In genomic region chr5:75975398-75975797, GRCm38 (mm10) we compare ENCODE assay signal across 9 mouse cellular contexts. TPM values are rescaled to one million over a fixed set of nuclear protein-coding genes. Genes with fewer than 3 reads are reported as not detected.
A peak's percentile ranks its signal among the peaks of the same experiment; 100 is the strongest.
DNase-seq lines count a peak whose midpoint lies in the region; ATAC-seq lines count a peak whose summit lies in the region.
"Had no signal": no experiment of that assay in that cellular context is flagged by ENCODE, and none has a peak within 500 bp of the region (broad histone marks: within the 10 kb centered on the region; RNA-seq: fewer than 3 reads in every experiment).

No protein-coding gene starts in this region.

- H3K27ac ChIP-seq in hindbrain, embryonic 14.5 days = 0 out of 2 replicates have a peak overlapping the region, but pooled peaks have one; percentile 27
- no peak overlapping the region for H3K27ac ChIP-seq in hindbrain, embryonic 12.5 days
- no peak overlapping the region for H3K27ac ChIP-seq in midbrain, embryonic 14.5 days (replicated peaks; ENCODE audit: low read depth, low read length)
- H3K27ac ChIP-seq in midbrain, embryonic 11.5 days (ENCODE audit: low read depth, low read length) = no peak overlapping the region
- no peak overlapping the region for H3K27ac ChIP-seq in intestine, embryonic 15.5 days
- H3K27ac ChIP-seq in stomach, embryonic 16.5 days (ENCODE audit: low read length) = peak overlapping the region; percentile 1; the same call in 1 of the 2 replicates
- H3K27ac ChIP-seq: stomach, embryonic 15.5 days had no signal

- H3K4me3 ChIP-seq in hindbrain, embryonic 14.5 days (replicated peaks; ENCODE audit: low read length) = 0 out of 2 replicates have a peak overlapping the region, but pooled peaks have one; percentile 11
- H3K4me3 ChIP-seq in hindbrain, embryonic 12.5 days = no peak overlapping the region
- no peak overlapping the region for H3K4me3 ChIP-seq in midbrain, embryonic 14.5 days (replicated peaks; ENCODE audit: low read depth, low read length)
- H3K4me3 ChIP-seq in midbrain, embryonic 11.5 days (ENCODE audit: low read depth, low read length) = no peak overlapping the region
- 0 out of 2 replicates have a peak overlapping the region, but pooled peaks have one; percentile 1 for H3K4me3 ChIP-seq in intestine, embryonic 15.5 days (replicated peaks)
- H3K4me3 ChIP-seq in stomach, embryonic 16.5 days (replicated peaks; ENCODE audit: low read length) = peak overlapping the region; percentile 5

- H3K27me3 ChIP-seq in hindbrain, embryonic 14.5 days (ENCODE audit: control insufficient read depth, insufficient read depth, low read length) = peaks cover 44% of the 10 kb centered on the region
- peaks cover 53% of the 10 kb centered on the region for H3K27me3 ChIP-seq in hindbrain, embryonic 12.5 days
- H3K27me3 ChIP-seq in midbrain, embryonic 14.5 days (ENCODE audit: control insufficient read depth, insufficient read depth, low read length) = peaks cover 41% of the 10 kb centered on the region
- peaks cover 41% of the 10 kb centered on the region for H3K27me3 ChIP-seq in midbrain, embryonic 11.5 days (ENCODE audit: control insufficient read depth, insufficient read depth, low read length)
- peaks cover 33% of the 10 kb centered on the region for H3K27me3 ChIP-seq in intestine, embryonic 15.5 days (replicated peaks)
- H3K27me3 ChIP-seq in stomach, embryonic 16.5 days (ENCODE audit: control insufficient read depth, insufficient read depth, low read length) = peaks cover 31% of the 10 kb centered on the region

- peaks cover 4% of the 10 kb centered on the region; the same call in 1 of the 2 replicates for H3K4me1 ChIP-seq in hindbrain, embryonic 14.5 days (replicated peaks; ENCODE audit: control insufficient read depth, insufficient read depth, low read length)
- H3K4me1 ChIP-seq in hindbrain, embryonic 12.5 days = peaks cover 18% of the 10 kb centered on the region
- H3K4me1 ChIP-seq in midbrain, embryonic 14.5 days (ENCODE audit: control insufficient read depth, insufficient read depth, low read length) = peaks cover 18% of the 10 kb centered on the region
- peaks cover 8% of the 10 kb centered on the region; the same call in 1 of the 2 replicates for H3K4me1 ChIP-seq in midbrain, embryonic 11.5 days (ENCODE audit: control insufficient read depth, insufficient read depth, low read length)
- H3K4me1 ChIP-seq in intestine, embryonic 15.5 days (replicated peaks) = peaks cover 13% of the 10 kb centered on the region
- peaks cover 9% of the 10 kb centered on the region; the same call in 1 of the 2 replicates for H3K4me1 ChIP-seq in stomach, embryonic 16.5 days (ENCODE audit: control insufficient read depth, insufficient read depth, low read length)

- WGBS in hindbrain, embryonic 14.5 days = 51% methylated on average over 5 of the region's 5 CpGs
- WGBS in hindbrain, embryonic 12.5 days = 58% methylated on average over 5 of the region's 5 CpGs
- 68% methylated on average over 5 of the region's 5 CpGs for WGBS in midbrain, embryonic 14.5 days
- 74% methylated on average over 5 of the region's 5 CpGs for WGBS in midbrain, embryonic 11.5 days
- WGBS in intestine, embryonic 15.5 days = 55% methylated on average over 5 of the region's 5 CpGs
- WGBS in stomach, embryonic 16.5 days = 73% methylated on average over 5 of the region's 5 CpGs

- peak overlapping the region; percentile 15; the same call in 1 of the 2 replicates for H3K4me2 ChIP-seq in hindbrain, embryonic 14.5 days (replicated peaks)
- no peak overlapping the region for H3K4me2 ChIP-seq in hindbrain, embryonic 12.5 days (replicated peaks)
- H3K4me2 ChIP-seq in midbrain, embryonic 14.5 days (ENCODE audit: low read length) = no peak overlapping the region
- no peak overlapping the region for H3K4me2 ChIP-seq in midbrain, embryonic 11.5 days
- no peak overlapping the region for H3K4me2 ChIP-seq in intestine, embryonic 15.5 days (replicated peaks)
- peak overlapping the region; percentile 11; the same call in 1 of the 2 replicates for H3K4me2 ChIP-seq in stomach, embryonic 16.5 days (ENCODE audit: low read depth, low read length)
- H3K4me2 ChIP-seq: stomach, embryonic 15.5 days had no signal

- DNase-seq in hindbrain, embryonic 14.5 days (ENCODE audit: low spot score) = no peak
- peak; percentile 24 for DNase-seq in midbrain, embryonic 14.5 days
- DNase-seq in midbrain, embryonic 11.5 days (ENCODE audit: low spot score, missing footprints) = no peak
- DNase-seq in right cerebral cortex, postnatal 36 days (ENCODE audit: low spot score in 2 of 2) = no peak
- DNase-seq: cerebellum, adult 18-20 months had no signal

- no peak overlapping the region for H3K9ac ChIP-seq in hindbrain, embryonic 14.5 days
- H3K9ac ChIP-seq in hindbrain, embryonic 12.5 days = no peak overlapping the region
- H3K9ac ChIP-seq in midbrain, embryonic 14.5 days (replicated peaks; ENCODE audit: low read length) = no peak overlapping the region
- no peak overlapping the region for H3K9ac ChIP-seq in midbrain, embryonic 11.5 days (ENCODE audit: low read length)
- no peak overlapping the region for H3K9ac ChIP-seq in intestine, embryonic 15.5 days
- no peak overlapping the region for H3K9ac ChIP-seq in stomach, embryonic 16.5 days (ENCODE audit: low read length)
- H3K9ac ChIP-seq: stomach, embryonic 15.5 days had no signal

- H3K36me3 ChIP-seq in hindbrain, embryonic 14.5 days (replicated peaks; ENCODE audit: control insufficient read depth, insufficient read depth) = no peaks in the 10 kb centered on the region
- H3K36me3 ChIP-seq in hindbrain, embryonic 12.5 days = no peaks in the 10 kb centered on the region
- H3K36me3 ChIP-seq in midbrain, embryonic 14.5 days (ENCODE audit: control insufficient read depth, insufficient read depth, low read length) = no peaks in the 10 kb centered on the region
- H3K36me3 ChIP-seq in midbrain, embryonic 11.5 days (ENCODE audit: control insufficient read depth, insufficient read depth, low read length) = no peaks in the 10 kb centered on the region
- H3K36me3 ChIP-seq in intestine, embryonic 15.5 days = no peaks in the 10 kb centered on the region
- no peaks in the 10 kb centered on the region for H3K36me3 ChIP-seq in stomach, embryonic 16.5 days (ENCODE audit: control insufficient read depth, insufficient read depth, low read length)
- H3K36me3 ChIP-seq: stomach, embryonic 15.5 days had no signal

- H3K9me3 ChIP-seq in hindbrain, embryonic 14.5 days (ENCODE audit: control insufficient read depth, low read length) = no peaks in the 10 kb centered on the region
- H3K9me3 ChIP-seq in hindbrain, embryonic 12.5 days (replicated peaks) = no peaks in the 10 kb centered on the region
- no peaks in the 10 kb centered on the region for H3K9me3 ChIP-seq in midbrain, embryonic 14.5 days (ENCODE audit: control insufficient read depth, low read length)
- H3K9me3 ChIP-seq in midbrain, embryonic 11.5 days (ENCODE audit: control insufficient read depth, low read length) = no peaks in the 10 kb centered on the region
- no peaks in the 10 kb centered on the region for H3K9me3 ChIP-seq in intestine, embryonic 15.5 days
- no peaks in the 10 kb centered on the region for H3K9me3 ChIP-seq in stomach, embryonic 16.5 days (replicated peaks; ENCODE audit: control insufficient read depth, low read length)
- H3K9me3 ChIP-seq: stomach, embryonic 15.5 days had no signal

- ATAC-seq in hindbrain, embryonic 14.5 days (ENCODE audit: low FRiP score) = no peak
- ATAC-seq in hindbrain, embryonic 12.5 days (ENCODE audit: low FRiP score) = no peak
- ATAC-seq in midbrain, embryonic 14.5 days (ENCODE audit: low FRiP score, low TSS enrichment) = no peak
- ATAC-seq in midbrain, embryonic 11.5 days (ENCODE audit: low FRiP score) = no peak
- no peak for ATAC-seq in intestine, embryonic 15.5 days
- ATAC-seq in stomach, embryonic 16.5 days (ENCODE audit: insufficient read depth, low FRiP score) = no peak

RNA-seq across cellular contexts. Expression of gene Kdr, which starts 2.9 kb away (rescaled TPM):
- polyA plus RNA-seq in hindbrain, embryonic 14.5 days (2014; fragmentation: Nextera tagmentation; extraction: Ambion mirVana) = 25.8 and 29.0 TPM in 2 replicates
- polyA plus RNA-seq in hindbrain, embryonic 12.5 days (2016; fragmentation: Nextera tagmentation; extraction: Ambion mirVana) = 31.4 and 32.0 TPM in 2 replicates
- 9.2 and 26.9 TPM in 2 replicates for polyA plus RNA-seq in midbrain, embryonic 14.5 days (2014; fragmentation: Nextera tagmentation; extraction: Ambion mirVana)
- 24.5 and 28.1 TPM in 2 replicates for polyA plus RNA-seq in midbrain, embryonic 11.5 days (2014; fragmentation: Nextera tagmentation; extraction: Ambion mirVana)
- 24.4 and 25.5 TPM in 2 replicates for polyA plus RNA-seq in intestine, embryonic 15.5 days (2015; fragmentation: Nextera tagmentation; extraction: Ambion mirVana)
- 26.3 and 28.1 TPM in 2 replicates for polyA plus RNA-seq in stomach, embryonic 16.5 days (2015; fragmentation: Nextera tagmentation; extraction: Ambion mirVana)

Comparison
In these comparisons a context has a peak if more than half of its experiments do, and no peak if none do; other contexts are left out.
1. H3K27ac ChIP-seq: peak in hindbrain, embryonic 14.5 days (single experiment) and stomach, embryonic 16.5 days (single experiment); none in hindbrain, embryonic 12.5 days (single experiment), midbrain, embryonic 14.5 days (single experiment), midbrain, embryonic 11.5 days (single experiment) and intestine, embryonic 15.5 days (single experiment).
2. H3K4me2 ChIP-seq: peak in hindbrain, embryonic 14.5 days (single experiment) and stomach, embryonic 16.5 days (single experiment); none in hindbrain, embryonic 12.5 days (single experiment), midbrain, embryonic 14.5 days (single experiment), midbrain, embryonic 11.5 days (single experiment) and intestine, embryonic 15.5 days (single experiment).
3. H3K4me3 ChIP-seq: peak in hindbrain, embryonic 14.5 days (single experiment), intestine, embryonic 15.5 days (single experiment) and stomach, embryonic 16.5 days (single experiment); none in hindbrain, embryonic 12.5 days (single experiment), midbrain, embryonic 14.5 days (single experiment) and midbrain, embryonic 11.5 days (single experiment).